Mouse (Mus musculus) kidney, adult 2 months (tissue): ENCODE measurements around the gene Dpyd.

Source experiments
- CTCF ChIP-seq: fragments of 200-500 bp; conservative IDR thresholded peaks from 2 replicates; pipeline ENCODE4 v1.5.1; 2011; ENCODE audit warnings: low read depth, mild to moderate bottlenecking, control low read depth, low read length, moderate library complexity, mixed read lengths; ENCODE audit not compliant: insufficient read depth, insufficient read length
- POLR2A ChIP-seq: fragments of 200-500 bp; IDR thresholded peaks from one replicate; pipeline ENCODE4 v1.6.1; 2011; ENCODE audit warnings: low read depth, low read length, control low read depth

- TF ChIP-seq CTCF, result no peak
- TF ChIP-seq POLR2A, result no peak
Measured at GRCm38 (mm10) chr3:119168166-119168565, 606.2 kb downstream of the Dpyd start.
